Mouse (Mus musculus): Measurements from ENCODE around the gene Tbc1d8b.

GRCm38 (mm10) chrX:139684775-139685695 is at the start of gene Tbc1d8b:
- TF ChIP-seq POLR2A (IDR thresholded peaks at IDR 0.05; ENCODE audit: borderline replicate concordance, extremely low read depth, low read depth, low read length) (peak; percentile 48; the same call in 1 of the 2 replicates), CTCF (IDR thresholded peaks at IDR 0.05; ENCODE audit: insufficient read depth, low read length) (no peak)
